Mouse (Mus musculus) stomach, postnatal 0 days (tissue): ENCODE measurements around the gene Sptbn4.

Source experiments
- CTCF ChIP-seq: IDR thresholded peaks from 2 replicates; pipeline ENCODE4 v1.5.1; 2016; ENCODE audit warnings: antibody characterized with exemption, low read depth, mild to moderate bottlenecking, moderate library complexity
- EP300 ChIP-seq: optimal IDR thresholded peaks from 2 replicates; pipeline ENCODE3; 2016; ENCODE audit warnings: antibody characterized with exemption

- TF ChIP-seq CTCF (peak; percentile 83), EP300 (no peak)
Measured at GRCm38 (mm10) chr7:27402675-27403074, 44.8 kb downstream of the Sptbn4 start.
